Mouse (Mus musculus) kidney, adult 8-10 months (tissue): Measurements from ENCODE around the gene Atp6v0a4.

Source experiments
- DNase-seq, 2 experiments: peaks; one replicate each; pipeline ENCODE4 v3.0.0; 2022

The Atp6v0a4 gene

DNA sequence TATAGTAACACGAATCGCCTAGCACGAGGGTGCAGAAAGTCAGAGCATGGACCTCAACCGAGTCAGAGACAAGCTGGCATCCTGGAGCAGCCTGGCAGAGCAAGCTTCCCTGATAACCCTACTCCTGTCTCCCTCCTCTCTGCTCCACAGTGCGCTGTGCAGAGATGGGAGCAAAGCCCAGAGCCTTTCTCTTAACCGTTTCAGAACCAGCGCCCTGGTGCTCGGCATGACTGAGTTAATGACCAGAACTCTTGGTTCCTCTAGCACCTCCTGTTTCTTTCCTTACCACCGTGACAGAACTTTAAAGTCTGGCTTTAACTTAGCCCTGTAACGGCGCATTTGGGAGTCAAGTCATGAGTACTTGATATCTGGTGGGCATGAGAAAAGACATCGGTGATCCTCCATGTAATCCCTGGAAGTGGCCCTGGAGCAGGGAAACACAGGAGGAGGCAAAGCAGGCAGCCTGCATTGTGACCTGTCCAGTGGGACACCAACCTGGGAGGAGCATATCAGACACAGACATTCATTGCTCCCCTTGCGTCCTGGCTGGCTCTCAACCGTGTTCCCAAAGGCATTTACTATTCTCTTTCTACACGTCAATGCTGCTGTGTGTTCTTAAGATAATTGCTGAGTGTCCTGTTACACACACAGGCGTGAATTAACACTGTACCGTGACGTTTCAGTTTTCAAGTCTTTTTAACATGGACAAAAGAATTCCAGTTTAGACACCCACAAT lies 747 bp downstream of the Atp6v0a4 start:
- DNase-seq, result peak in 1 of 2 experiments; percentile 45

DNA sequence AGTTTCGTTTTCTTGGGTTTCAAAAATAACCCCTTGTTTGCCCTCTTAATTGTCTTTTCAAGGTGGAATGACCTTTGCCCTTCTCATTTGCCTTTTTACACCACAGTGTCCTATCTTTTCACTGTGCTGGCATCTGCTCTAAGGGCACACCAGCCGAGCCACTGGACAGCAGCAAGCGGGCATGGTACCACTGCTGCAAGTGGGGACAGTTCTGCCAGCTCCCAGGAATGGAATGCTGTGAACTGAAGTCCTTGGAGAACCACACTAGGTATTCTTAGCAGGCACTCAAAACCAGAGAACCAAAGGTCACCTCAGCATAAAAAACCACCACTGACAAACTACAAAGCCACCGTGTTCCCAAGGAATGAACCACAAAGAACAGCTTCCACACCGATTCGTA lies 1.6 kb downstream of the Atp6v0a4 start:
- DNase-seq, result peak; percentile 67 to 75

GRCm38 (mm10) chr6:38121843-38122242 lies 2.5 kb downstream of the Atp6v0a4 start:
- no peak for DNase-seq

GRCm38 (mm10) chr6:38120681-38121371 lies 3.6 kb downstream of the Atp6v0a4 start:
- peak; percentile 77 to 88 for DNase-seq

DNA sequence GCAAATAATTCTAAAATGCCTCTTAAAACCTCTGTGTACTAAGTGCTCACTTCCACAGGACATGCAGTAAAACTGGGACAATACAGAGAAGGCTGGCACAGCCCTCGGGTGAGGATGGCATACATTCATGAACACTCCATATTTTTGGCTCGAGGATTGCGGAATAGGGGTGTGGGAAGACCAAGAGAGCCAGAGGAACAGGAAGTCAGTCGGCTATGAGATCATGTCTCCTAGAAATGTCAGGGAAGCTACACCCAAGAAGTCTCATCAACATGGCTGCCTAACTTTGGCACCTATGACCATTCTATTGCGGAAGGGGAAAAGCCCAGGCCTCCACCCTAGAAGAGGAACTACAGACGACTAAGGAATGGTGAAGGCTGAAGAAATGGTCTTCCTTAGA lies 6.0 kb downstream of the Atp6v0a4 start:
- no peak for DNase-seq

GRCm38 (mm10) chr6:38116107-38116770 lies 8.1 kb downstream of the Atp6v0a4 start:
- no peak for DNase-seq

GRCm38 (mm10) chr6:38110859-38111258 lies 13.5 kb downstream of the Atp6v0a4 start:
- DNase-seq, result peak; percentile 62 to 87

GRCm38 (mm10) chr6:38109871-38110270 lies 14.5 kb downstream of the Atp6v0a4 start:
- DNase-seq, result no peak

DNA sequence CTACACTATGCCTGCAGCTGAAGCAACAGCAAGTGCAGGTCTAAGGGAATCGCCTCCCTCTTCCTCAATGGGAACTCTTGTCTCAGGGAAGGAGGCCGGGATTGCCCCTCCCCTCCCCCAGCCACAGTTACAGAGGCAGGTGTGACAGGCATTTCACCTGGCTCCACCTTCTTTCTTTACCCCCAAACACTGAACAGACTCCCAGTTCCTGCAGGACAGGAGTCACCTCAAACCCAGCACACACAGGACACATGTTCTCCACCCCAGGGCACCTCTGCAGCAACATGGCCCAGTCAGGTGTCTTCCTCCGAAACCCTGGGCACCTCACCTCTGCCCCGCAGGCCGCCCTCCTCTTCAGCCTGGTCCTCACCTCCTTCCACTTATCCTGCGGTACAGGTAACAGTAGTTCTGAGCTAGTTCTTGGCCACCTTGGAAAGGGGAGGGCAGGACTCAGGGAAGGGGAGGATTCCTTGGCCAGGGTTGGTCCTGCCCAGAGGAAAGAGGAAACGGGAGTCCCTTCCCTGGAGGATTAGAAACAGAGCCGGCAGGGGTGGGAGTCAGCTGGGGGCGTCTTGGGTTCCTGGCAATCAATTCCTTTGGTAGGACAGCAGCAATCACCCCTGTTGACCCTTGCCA lies 15.1 kb downstream of the Atp6v0a4 start, which contains the start of gene Tmem213:
Gene Tmem213 (plus strand): TSS at position 96 of the 636 bp plus-strand sequence.
- peak; percentile 49 to 67 for DNase-seq

DNA sequence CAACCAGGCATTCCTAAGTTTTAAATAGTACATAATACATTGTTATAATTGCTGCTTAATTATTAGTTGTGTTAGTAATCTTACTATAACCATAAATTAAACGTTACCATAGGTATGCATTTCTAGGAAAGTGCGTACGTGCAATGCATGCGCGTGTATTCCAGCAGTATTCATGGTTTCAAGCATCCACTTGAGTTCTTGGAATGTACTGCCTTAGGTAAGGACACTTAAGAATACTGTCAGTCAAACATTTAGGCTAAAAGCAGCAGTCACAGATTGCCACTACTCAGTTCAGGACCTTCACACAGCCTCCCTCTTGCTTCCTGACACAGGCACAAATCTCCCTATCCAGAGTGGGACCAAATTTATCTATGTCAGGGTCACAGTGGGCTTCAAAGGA lies 15.9 kb downstream of the Atp6v0a4 start:
- DNase-seq, result no peak

GRCm38 (mm10) chr6:38105924-38106323 lies 18.5 kb downstream of the Atp6v0a4 start:
- DNase-seq, result no peak

DNA sequence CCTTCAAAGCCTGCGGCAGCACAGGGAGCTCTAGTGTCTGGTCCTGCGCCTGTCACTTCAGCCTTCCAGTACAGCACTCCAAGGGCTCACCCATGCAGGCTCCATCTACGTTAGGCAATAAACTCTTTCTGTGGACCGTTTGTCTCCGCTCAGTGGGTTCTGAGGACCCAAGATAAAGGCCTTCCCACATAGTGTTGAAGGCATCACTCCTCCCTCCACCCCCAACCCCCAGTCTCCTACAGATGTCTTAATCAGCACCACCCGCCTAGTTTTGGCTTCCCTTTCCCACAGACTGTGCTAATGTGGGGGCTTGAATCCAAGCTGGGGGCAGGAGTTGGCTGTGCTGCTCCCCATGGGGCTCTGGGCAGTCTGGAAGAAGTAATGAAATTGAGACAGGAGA lies 20.6 kb downstream of the Atp6v0a4 start:
- DNase-seq, result no peak

DNA sequence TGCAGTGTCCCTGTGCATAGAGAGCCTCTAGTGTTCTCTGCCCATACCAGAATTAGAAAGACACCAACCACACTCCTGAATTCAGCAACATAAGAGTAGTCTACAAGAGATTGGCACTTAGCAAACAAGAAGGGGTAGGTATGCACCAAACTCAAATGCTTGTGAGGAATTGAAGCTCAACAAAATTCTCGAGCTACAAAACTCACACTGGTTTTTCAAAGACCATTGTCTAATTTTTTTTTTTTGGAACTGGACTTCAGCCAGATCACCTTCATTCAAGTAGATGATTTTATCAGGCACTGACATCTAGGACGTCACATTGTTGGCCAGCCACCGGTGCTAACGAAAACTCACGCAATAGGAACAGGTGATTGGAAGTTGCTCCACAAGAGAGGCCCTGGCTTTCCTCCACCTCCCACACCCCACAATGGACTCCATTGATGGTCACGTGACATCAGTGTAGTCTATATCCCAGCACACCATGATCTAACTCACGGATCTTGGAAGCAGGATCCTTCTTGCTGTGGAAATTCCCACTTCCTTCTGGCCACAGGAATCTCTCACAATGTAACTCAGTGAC lies 22.1 kb downstream of the Atp6v0a4 start:
- DNase-seq, result no peak

GRCm38 (mm10) chr6:38096961-38097370 lies 27.4 kb downstream of the Atp6v0a4 start:
- peak; percentile 58 to 63 for DNase-seq

- no peak for DNase-seq
These were observed 29.7 kb downstream of the Atp6v0a4 start for GRCm38 (mm10) chr6:38094701-38095100.

DNA sequence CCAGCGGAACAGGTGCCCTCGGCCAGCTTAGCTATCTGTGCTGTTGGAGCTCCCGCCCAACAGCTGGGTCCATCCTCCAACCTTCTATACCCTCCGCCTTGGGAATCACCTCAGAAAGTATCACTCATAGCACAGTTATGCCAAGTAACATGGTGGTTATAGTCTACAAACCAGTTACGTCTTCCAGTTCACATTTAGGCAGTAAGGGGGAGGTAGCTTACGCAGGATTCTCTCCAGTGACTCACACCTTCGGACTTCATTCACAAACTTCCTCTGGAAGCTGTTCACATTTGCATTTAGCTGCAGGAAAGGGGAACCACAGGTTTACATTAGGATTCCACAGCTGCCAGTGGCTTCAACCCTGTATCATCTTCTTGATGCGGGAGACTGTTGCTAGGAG lies 31.8 kb downstream of the Atp6v0a4 start:
- no peak for DNase-seq

DNA sequence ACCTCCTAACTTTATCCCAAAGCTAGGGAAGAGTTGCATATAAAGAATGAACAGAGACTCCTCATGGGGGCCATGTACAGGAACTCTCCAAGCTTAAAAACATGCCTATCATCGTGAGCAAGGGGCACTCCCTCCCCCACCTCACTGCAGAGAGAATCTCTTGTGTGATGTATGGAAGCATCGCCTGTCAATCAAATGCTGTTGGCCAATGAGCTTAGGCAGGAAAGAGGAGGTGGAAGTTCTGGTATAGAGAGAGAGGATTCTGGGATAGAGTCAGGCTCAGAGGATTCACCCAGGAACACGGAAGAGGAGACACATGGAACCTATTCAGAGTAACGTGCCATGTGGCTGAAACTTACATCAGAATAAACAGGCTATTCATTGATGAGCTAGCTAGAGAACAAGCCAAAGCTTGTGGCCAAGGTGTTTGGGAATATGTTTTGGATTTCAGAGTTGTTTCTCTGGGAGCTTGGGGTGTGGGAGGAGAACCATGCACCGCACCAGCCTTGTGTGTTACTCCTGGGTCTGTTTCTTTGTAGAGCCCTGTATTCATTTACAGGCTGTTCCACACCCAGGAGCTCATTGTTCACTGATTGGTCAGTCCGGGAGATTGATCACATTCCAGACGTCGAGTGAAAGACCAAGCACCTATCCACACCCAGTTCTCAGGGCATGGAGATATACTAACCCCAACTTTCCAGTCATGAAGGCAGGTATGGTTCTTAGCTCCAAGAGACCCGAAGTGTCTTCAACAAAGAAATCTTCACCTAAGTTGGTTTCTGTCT lies 37.0 kb downstream of the Atp6v0a4 start:
- no peak for DNase-seq

GRCm38 (mm10) chr6:38083204-38083603 lies 41.2 kb downstream of the Atp6v0a4 start:
- DNase-seq, result no peak

GRCm38 (mm10) chr6:38081727-38082341 lies 42.6 kb downstream of the Atp6v0a4 start:
- DNase-seq, result peak; percentile 44 to 45

- no peak for DNase-seq
These were observed 44.0 kb downstream of the Atp6v0a4 start for GRCm38 (mm10) chr6:38080364-38080763.

DNA sequence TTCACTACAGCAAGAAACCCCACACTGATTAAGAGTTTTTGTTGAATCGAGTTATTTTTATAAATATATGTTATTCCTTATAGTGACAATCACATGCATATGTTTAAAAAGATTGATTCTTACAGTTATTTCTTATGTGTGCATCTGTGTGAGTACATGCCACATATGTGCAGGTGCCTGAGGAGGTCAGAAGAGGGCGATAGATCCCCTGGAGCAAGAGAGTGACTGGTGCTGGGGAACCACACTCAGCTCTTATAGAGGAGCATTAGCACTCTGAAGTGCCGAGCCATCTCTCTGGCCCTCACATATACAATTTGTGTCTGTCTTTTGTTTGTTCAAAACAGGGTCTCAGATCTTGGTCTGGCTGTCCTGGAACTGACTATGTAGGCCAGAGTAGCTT lies 50.8 kb downstream of the Atp6v0a4 start:
- no peak for DNase-seq
